Mouse (Mus musculus): ENCODE measurements at regions not wholly inside any gene's neighbourhood (a gene's known extent, or its start where the extent isn't known, plus 50 kb on each side); places are given as distances from the start of the nearest gene placed in this dataset.

DNA sequence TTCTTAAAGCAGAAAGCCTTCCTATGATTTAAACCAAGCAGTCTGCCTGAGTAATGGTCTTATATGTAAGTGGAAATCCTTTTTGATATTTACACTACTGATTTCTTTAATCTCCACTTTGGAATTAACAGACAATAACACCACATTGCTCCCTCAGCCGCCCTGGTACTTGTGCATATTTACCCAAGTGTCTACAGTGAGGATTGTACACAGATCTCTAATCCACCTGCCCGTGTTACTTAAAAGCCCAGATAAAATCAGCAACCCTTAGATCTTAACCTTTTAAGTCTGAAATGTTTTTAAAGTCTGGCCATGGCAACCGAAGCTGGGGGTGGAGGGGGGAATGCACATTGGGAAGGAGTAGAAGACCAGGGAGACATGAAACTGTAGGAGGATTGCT is 382.3 kb upstream of the Nr2f2 start:
- no peak for DNase-seq

DNA sequence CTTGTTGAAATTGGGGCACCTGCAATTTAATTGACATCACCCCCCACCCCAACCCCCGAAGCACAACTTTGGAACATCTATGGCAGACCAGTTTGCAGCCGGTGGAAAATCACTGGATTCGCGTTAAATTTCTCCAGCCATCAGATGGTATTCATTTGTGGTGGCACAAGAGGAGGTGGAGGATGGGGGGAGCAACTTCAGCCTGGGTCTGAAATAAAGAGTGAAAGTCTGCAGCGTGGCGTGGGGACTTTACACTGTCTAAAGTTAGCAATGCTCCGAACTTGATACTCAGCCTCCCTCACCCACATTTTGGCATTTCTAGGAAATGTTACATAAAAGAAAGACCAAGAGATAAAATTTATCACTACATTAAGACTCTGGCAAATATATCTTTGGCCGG is 381.8 kb upstream of the Nr2f2 start:
- no peak for DNase-seq

DNA sequence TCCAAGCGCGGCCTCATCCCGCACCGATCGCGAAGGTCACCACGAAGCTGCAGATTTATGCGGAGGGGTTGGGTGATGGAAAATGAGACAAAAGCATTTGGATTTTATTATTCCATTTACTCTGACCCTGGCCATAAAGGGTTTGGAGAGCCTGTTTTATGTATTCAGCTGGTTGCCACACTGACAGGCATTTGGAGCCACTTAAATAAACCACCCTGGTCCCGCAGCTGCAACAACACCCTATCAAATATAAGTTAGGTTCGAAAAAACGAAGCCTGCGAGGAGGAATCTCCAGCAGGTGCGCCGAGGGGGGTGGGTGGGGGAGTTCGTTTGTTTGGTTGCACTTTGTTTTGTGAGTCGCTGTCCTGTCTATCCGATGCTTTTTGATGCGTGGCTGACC is 377.8 kb upstream of the Nr2f2 start:
- no peak for DNase-seq

DNA sequence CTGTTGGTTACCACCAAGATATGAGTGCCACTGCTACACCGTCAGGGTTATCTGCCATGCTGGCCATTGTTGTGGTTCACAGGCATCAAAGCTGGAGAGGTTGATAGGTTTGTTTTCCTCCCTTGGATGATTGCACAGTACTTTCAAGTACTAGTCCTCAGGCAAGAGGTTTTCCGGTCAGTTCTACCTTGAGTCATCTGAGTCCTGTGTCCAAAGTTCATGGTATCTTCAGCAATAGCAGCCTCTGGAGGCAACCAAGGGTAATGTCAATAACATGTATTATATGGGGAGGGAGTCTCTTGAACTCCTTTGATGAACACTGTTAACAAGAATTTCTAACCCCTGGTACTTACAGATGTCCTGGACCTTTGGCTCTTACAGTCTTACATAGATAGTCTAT is 369.1 kb upstream of the Nr2f2 start:
- DNase-seq = no peak

GRCm38 (mm10) chr7:70733501-70733900 is 367.0 kb upstream of the Nr2f2 start:
- no peak for DNase-seq

DNA sequence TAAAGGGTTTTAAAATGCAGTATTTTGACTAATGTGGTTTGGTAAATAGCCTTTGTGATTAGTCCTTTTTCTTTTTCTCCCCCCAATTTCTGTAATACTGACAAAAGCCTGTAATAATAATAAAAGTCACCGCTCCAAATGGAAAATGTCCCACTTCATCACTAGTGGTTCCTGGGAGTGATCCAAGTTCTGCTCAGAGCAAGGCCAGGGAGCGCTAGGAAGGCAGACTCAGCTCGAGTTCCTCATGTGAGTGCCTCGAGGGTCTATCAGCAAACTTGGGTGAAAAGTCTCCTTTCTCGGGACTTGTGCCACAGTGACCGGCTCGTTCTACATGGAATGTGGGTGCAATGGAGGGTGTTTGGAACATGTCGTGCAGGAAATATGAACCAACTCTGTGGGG is 363.4 kb upstream of the Nr2f2 start:
- DNase-seq = no peak

GRCm38 (mm10) chr7:70718149-70718765 is 351.7 kb upstream of the Nr2f2 start:
- DNase-seq = no peak

DNA sequence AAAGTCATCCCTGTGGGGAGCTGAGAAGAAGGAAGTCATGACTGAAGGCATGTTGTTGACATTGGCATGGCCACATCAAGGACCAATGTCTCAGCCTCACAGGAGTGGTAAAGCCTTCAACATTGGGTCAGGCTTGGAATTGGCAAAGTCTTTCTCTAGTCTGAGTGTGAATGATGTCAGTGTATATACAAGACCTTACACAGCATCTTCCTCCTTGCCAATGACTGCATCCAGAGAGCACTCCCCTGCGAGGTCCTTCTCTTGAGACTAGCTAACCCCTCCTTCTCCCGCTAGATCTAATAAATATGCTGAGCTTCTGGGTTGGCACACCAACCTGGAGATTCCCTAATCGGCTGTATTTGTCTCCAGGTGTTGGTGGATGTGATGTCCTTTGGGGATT is 351.1 kb upstream of the Nr2f2 start:
- DNase-seq = no peak

DNA sequence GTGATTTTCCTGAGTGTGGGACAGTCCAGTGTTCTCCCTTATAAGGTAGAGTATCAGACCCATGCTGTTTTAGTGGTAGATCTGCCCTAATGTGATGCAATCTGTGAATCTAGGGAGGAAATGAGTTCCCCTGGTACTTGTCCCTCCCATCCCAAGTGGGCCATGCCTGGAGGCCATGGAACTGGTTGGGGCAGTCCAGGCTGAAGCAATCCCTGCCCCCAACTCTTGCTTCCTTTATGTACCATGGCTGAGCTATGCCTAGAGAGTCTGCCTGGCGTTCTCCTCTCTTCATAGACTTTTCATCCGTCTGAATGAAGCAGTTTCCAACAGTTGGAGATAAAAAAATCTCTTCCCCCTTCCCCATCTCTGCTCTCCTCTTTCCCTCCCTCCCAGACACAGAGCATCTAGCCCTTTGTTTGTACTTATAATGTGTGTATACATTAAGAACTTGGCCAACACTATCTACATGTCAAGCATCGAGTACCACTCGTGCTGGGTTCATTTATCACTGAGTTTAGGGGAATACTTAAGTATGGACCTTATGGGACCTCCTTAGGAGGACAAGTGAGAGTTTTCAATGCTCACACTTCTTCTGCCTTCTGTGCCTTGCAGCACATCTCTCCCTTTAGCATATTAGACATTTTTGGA is 350.4 kb upstream of the Nr2f2 start:
- DNase-seq = no peak

GRCm38 (mm10) chr7:70712141-70712540 is 345.6 kb upstream of the Nr2f2 start:
- no peak for DNase-seq

GRCm38 (mm10) chr7:70706281-70706680 is 339.7 kb upstream of the Nr2f2 start:
- DNase-seq = no peak

- no peak for DNase-seq
Observed at GRCm38 (mm10) chr7:70703784-70704183, 337.2 kb upstream of the Nr2f2 start.

- DNase-seq = no peak
Observed at GRCm38 (mm10) chr7:70700461-70700860, 333.9 kb upstream of the Nr2f2 start.

DNA sequence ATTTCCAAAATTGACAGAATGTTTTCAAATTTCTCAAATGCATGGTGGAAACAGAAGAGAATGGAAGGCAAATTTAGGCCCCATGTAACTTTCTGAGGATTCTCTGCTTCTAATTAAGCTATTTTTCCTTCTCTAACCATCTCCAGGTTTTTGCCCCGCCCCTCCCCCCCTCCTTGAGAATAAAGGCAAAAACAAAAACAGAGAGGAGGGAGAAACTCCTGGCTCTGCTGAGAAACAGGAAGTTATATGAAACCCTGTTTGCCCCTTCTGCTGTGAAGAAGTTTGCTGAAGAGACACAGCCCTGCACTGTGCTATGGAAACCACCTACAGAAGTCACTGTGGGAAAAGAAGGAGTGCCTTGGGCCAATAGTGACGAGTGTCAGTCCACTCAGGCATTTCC is 332.9 kb upstream of the Nr2f2 start:
- no peak for DNase-seq

GRCm38 (mm10) chr7:70698986-70699385 is 332.5 kb upstream of the Nr2f2 start:
- DNase-seq = no peak

DNA sequence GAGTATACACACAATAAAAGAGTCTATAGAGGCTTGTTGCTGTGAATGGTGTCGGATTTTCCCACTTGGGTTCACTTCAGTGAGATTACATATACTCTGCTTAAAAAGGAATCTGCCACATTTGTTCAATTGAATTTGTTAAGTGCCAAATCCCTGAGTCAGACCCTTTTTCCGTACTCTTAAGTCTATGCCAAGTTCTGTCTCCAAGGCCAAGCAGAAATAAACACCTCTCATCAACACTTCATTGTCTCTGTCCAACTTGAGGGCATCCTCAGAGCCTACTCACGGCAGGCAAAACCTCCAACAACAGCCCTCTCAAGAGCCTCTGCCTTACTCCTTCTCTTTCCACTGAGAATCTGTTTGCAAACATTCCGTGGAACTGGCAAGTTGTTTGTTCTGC is 325.6 kb upstream of the Nr2f2 start:
- DNase-seq = no peak

DNA sequence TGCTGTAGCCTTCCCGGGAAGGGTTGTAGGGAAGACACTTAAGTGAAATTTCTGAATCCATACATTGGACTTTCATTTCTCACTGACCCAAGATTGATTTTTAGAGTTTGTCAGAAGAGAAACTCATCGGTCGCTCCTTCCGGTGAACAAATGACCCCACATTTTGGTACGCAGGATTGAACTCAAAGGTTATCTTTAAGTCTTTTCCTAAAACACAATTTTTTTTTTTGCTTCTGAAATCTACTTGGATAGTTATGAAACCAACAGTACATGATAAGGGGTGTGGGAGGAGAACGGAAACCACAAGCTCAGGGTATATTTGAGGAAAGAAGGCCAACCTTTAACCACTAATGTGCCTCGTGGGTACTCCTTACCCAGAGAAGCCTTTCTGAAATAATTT is 324.3 kb upstream of the Nr2f2 start:
- DNase-seq = no peak

DNA sequence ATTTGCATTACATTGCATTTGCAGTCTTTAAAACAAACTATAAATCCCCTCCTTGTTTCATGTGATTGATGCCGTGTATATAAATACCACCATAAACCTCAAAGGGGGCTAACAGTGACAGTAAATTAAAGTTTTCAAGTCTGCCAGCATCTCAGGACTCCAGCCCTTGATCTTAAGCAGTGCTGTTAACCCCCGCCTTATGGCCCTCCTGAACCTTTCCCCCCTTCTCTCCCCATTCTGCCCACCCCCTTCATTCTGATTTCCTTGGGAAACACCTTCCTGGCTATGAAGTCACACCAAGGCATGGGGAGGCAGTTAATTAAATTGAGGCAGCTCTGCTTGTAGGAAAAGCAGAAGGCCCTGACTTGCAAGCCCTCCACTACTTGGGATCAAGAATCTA is 302.5 kb upstream of the Nr2f2 start:
- no peak for DNase-seq

- no peak for DNase-seq
Observed at GRCm38 (mm10) chr7:70660162-70660561, 293.6 kb upstream of the Nr2f2 start.

GRCm38 (mm10) chr7:70649760-70650377 is 283.3 kb upstream of the Nr2f2 start:
- DNase-seq = no peak

GRCm38 (mm10) chr7:70646801-70647200 is 280.3 kb upstream of the Nr2f2 start:
- DNase-seq = no peak

DNA sequence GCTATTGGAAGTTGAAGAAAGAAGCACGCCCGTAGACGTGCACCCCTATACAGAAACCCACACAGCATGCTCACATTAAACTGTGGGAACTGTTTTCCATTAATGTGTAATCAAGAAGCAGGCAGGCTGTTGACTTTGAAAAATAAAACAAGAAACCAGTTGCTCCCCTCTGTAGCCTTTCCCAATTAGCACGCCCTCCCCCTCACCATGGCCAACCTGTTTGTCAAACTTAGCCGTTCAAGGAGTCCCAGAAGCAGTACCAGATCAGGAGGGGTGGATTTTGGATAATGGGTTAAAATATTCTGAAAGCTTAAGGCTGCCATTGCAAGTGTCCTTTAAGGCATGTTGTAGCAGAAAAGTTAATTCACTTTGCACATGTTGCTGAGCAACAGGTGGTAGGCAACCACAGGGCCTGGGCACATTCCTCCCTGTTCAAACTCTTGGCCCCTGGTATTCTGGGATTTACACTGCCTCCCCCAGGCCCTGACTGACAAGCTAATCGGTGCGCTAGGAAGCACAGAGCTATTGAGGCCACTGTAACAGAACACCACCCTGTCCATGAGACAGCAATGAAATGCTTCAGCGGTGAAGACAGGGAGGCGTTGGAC is 277.3 kb upstream of the Nr2f2 start:
- DNase-seq = no peak

DNA sequence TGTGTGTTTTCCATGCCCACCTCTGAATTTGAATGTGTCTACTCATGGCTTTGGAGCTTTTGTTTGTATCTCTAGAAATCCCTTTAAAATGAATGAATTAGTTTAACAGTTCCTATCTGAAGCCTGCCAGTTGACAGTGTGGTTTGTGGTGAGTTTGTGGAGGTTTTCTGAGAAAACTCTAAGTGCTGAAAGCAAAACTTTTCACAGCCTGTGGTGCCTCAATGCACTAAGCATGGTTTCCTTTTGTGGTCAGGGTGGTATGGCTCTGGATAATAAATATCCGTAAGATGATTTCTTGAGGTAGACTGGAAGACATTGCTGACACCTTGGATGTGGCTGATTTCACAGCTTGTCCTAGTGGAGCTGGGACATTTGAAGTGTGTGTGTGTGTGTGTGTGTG is 276.5 kb upstream of the Nr2f2 start:
- DNase-seq = no peak

DNA sequence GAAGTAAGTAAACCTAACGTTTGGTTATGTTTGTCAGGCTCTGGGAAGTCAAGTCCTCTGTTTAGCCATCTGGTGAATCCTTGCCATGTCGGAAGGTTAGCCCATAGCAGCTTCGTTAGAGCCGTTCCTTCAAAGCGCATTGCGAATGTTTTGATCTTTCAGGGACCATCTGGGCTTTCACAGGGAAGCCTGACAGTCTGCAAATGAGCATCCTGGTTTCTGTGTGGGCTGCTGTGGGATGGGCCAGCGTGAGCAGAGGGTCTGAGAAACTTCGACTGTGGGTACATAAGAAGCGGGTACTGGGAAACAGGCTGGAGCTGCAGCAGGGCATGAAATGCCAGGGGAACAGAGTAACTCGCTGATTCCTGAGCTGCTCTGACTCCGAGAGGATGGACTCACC is 274.7 kb upstream of the Nr2f2 start:
- DNase-seq = no peak

Data from thymus, postnatal 4 days (tissue).